Mouse (Mus musculus): ENCODE measurements around the gene Gm28374. TPM values are rescaled to one million over a fixed set of nuclear protein-coding genes. Genes with fewer than 3 reads are reported as not detected.

Gene Gm28374
- total RNA-seq, 2 experiments from 2014 or later, result not detected

Small RNA genes lying within 50 kb of the gene (microRNA-seq; reads per million reads assigned to microRNA genes)
- gene Mir6988, result not detected

Other genes starting within 250 kb of the Gm28374 start
- 10 to 100 TPM; 29.0 to 34.8 TPM for gene Frmd8, start 207.0 kb downstream of the Gm28374 start, total RNA-seq (2021)
- 10 to 100 TPM; 13.4 to 14.2 TPM for gene Slc25a45, start 204.4 kb downstream of the Gm28374 start, total RNA-seq (2021)
- gene Tigd3, start 188.1 kb downstream of the Gm28374 start, total RNA-seq (2021), result 1 to 10 TPM; 1.6 to 1.9 TPM
- 100 to 1,000 TPM; 105 to 119 TPM for gene Dpf2, start 169.2 kb downstream of the Gm28374 start, total RNA-seq (2021)
- gene Cdc42ep2, start 157.4 kb downstream of the Gm28374 start, total RNA-seq (2021), result 10 to 100 TPM; 10.8 to 11.2 TPM
- gene Pola2, start 118.1 kb downstream of the Gm28374 start, total RNA-seq (2021), result 10 to 100 TPM; 21.3 to 28.0 TPM
- not detected for gene Slc22a20, start 96.1 kb downstream of the Gm28374 start, total RNA-seq (2021)
- gene Capn1, start 66.4 kb downstream of the Gm28374 start, total RNA-seq (2021), result 10 to 100 TPM; 31.3 to 40.0 TPM
- 10 to 100 TPM; 40.5 to 43.7 TPM for gene Syvn1, start 35.7 kb downstream of the Gm28374 start, total RNA-seq (2021)
- 10 to 100 TPM; 58.2 to 59.4 TPM for gene Mrpl49, start 24.5 kb downstream of the Gm28374 start, total RNA-seq (2021)
- 1,000 to 10,000 TPM; 1,154 to 1,182 TPM for gene Fau, start 24.4 kb downstream of the Gm28374 start, total RNA-seq (2021)
- 10 to 100 TPM; 21.6 to 26.1 TPM for gene Znhit2, start 21.1 kb downstream of the Gm28374 start, total RNA-seq (2021)
- gene Tm7sf2, start 13.9 kb downstream of the Gm28374 start, total RNA-seq (2021), result 10 to 100 TPM; 14.3 to 15.9 TPM
- gene Vps51, start 5.0 kb downstream of the Gm28374 start, total RNA-seq (2021), result 10 to 100 TPM; 45.1 to 61.3 TPM
- not detected for gene Tmem262, start 2.2 kb downstream of the Gm28374 start, total RNA-seq (2021)
- gene Zfpl1, start 2.7 kb upstream of the Gm28374 start, total RNA-seq (2021), result 10 to 100 TPM; 33.5 to 33.6 TPM
- 1 to 10 TPM; 7.0 to 7.1 TPM for gene Cdca5, start 2.7 kb upstream of the Gm28374 start, total RNA-seq (2021)
- gene AC131692.1, start 12.2 kb upstream of the Gm28374 start, total RNA-seq (2021), result under 1 TPM in 1 of 2 experiments, not detected in 1; 0.82 TPM
- under 1 TPM; 0.24 to 0.30 TPM for gene Naaladl1, start 23.5 kb upstream of the Gm28374 start, total RNA-seq (2021)
- 10 to 100 TPM; 15.9 to 17.2 TPM for gene Sac3d1, start 36.4 kb upstream of the Gm28374 start, total RNA-seq (2021)
- 10 to 100 TPM; 19.6 to 21.8 TPM for gene Snx15, start 46.0 kb upstream of the Gm28374 start, total RNA-seq (2021)
- 1 to 10 TPM in 1 of 2 experiments, under 1 TPM in 1; 0.57 to 1.6 TPM for gene Batf2, start 58.7 kb upstream of the Gm28374 start, total RNA-seq (2021)
- gene Arl2, start 59.3 kb upstream of the Gm28374 start, total RNA-seq (2021), result 10 to 100 TPM; 63.1 to 63.7 TPM
- gene Majin, start 102.1 kb upstream of the Gm28374 start, total RNA-seq (2021), result under 1 TPM; 0.72 to 0.79 TPM
- gene Gpha2, start 144.1 kb upstream of the Gm28374 start, total RNA-seq (2021), result 10 to 100 TPM; 16.9 to 18.2 TPM
- gene Ppp2r5b, start 153.6 kb upstream of the Gm28374 start, total RNA-seq (2021), result 10 to 100 TPM; 52.9 to 56.9 TPM
- gene Atg2a, start 159.4 kb upstream of the Gm28374 start, total RNA-seq (2021), result 10 to 100 TPM; 25.0 to 30.2 TPM
- 100 to 1,000 TPM; 104 to 106 TPM for gene Ehd1, start 194.5 kb upstream of the Gm28374 start, total RNA-seq (2021)
- 10 to 100 TPM; 10.3 to 11.6 TPM for gene Cdc42bpg, start 224.2 kb upstream of the Gm28374 start, total RNA-seq (2021)

All from adrenal gland, postnatal 10 days (tissue).